Mouse (Mus musculus) liver, adult 10 weeks (tissue): ENCODE data around the gene Nek10. TPM values are rescaled to one million over a fixed set of nuclear protein-coding genes. Genes with fewer than 3 reads are reported as not detected.

Source experiments
- polyA plus RNA-seq: library from polyadenylated mRNA; stranded (reverse); fragments of 350-450 nt; fragmentation: Illumina TruSeq; extraction: RNeasy Lipid Tissue Mini Kit (QIAGEN cat#74804); gene quantifications from one replicate; pipeline ENCODE4 v1.2.3, GENCODE M21; 2014; ENCODE audit warnings: low read depth, low replicate concordance

The Nek10 gene
- not detected for polyA plus RNA-seq

GRCm38 (mm10) chr14:14803115-14803514 lies at the start of gene Nek10:
Gene Nek10 (plus strand): TSS chr14:14803415.

Other genes starting within 250 kb of the Nek10 start
- 7.3 TPM for gene Slc4a7, start 101.1 kb upstream of the Nek10 start, polyA plus RNA-seq